Mouse (Mus musculus) hindbrain, embryonic 14.5 days (tissue): ENCODE data around the gene Pdpn. TPM values are rescaled to one million over a fixed set of nuclear protein-coding genes. Genes with fewer than 3 reads are reported as not detected.
"Not testable (repeated sequence)": the region's sequence is repeated elsewhere in the genome, so short reads cannot be mapped to it uniquely, and the experiment has no call there.

Experiments used
- ATAC-seq: fragments of 200-750 bp; cut with Nextera tagmentation; 2 replicates; pipeline ENCODE4 v1.8.0; 2017; ENCODE audit warnings: moderate number of reproducible peaks, mild to moderate bottlenecking, moderate TSS enrichment, moderate library complexity; ENCODE audit not compliant: low FRiP score
- DNase-seq: peaks from one replicate; pipeline ENCODE4 v3.0.0-alpha.2; 2015; ENCODE audit warnings: low spot score
- H3K27ac ChIP-seq: fragments of 300-500 bp; sonication (generic); 2 replicates; pipeline ENCODE4 v1.5.1; 2014; ENCODE audit warnings: mild to moderate bottlenecking, moderate library complexity
- H3K27me3 ChIP-seq: fragments of 300-500 bp; sonication (generic); 2 replicates; pipeline ENCODE4 v1.6.1; 2014; ENCODE audit warnings: mild to moderate bottlenecking, low read length, mixed read lengths; ENCODE audit not compliant: control insufficient read depth, insufficient read depth
- H3K36me3 ChIP-seq: fragments of 300-500 bp; sonication (generic); replicated peaks from 2 replicates; pipeline ENCODE4 v1.6.1; 2014; ENCODE audit not compliant: control insufficient read depth, insufficient read depth
- H3K4me1 ChIP-seq: fragments of 300-500 bp; sonication (generic); replicated peaks from 2 replicates; pipeline ENCODE4 v1.6.1; 2014; ENCODE audit warnings: antibody characterized with exemption, low read length, mixed read lengths; ENCODE audit not compliant: control insufficient read depth, insufficient read depth
- H3K4me2 ChIP-seq: fragments of 300-500 bp; sonication (generic); replicated peaks from 2 replicates; pipeline ENCODE4 v1.6.1; 2014; ENCODE audit warnings: mild to moderate bottlenecking, moderate library complexity
- H3K4me3 ChIP-seq: fragments of 300-500 bp; sonication (generic); replicated peaks from 2 replicates; pipeline ENCODE4 v1.5.1; 2014; ENCODE audit warnings: mild to moderate bottlenecking, low read length
- H3K9ac ChIP-seq: fragments of 300-500 bp; sonication (generic); 2 replicates; pipeline ENCODE4 v1.6.1; 2014
- H3K9me3 ChIP-seq: fragments of 300-500 bp; sonication (generic); 2 replicates; pipeline ENCODE4 v1.6.1; 2016; ENCODE audit warnings: low read length; ENCODE audit not compliant: control insufficient read depth
- WGBS: fragments of 180-500 bp; shearing (Covaris S2); extraction: QIAGEN DNeasy Blood & Tissue Kit; methylation state at CpG from one replicate; pipeline ENCODE4 v1.1.7; 2014; 5-methylcytosine and 5-hydroxymethylcytosine counted together
- polyA plus RNA-seq: library from polyadenylated mRNA; unstranded; fragments of >200 nt; fragmentation: Nextera tagmentation; extraction: Ambion mirVana; gene quantifications from 2 replicates; pipeline ENCODE4 v1.2.1, GENCODE M21; 2014

The Pdpn gene
- polyA plus RNA-seq, result 56.6 and 59.6 TPM in 2 replicates

GRCm38 (mm10) chr4:143299325-143300070 lies at the start of gene Pdpn:
Pdpn (minus strand) TSS chr4:143299564.
- peak; percentile 56 for DNase-seq
- peaks cover 16% of the 10 kb centered on the region; the same call in 1 of the 2 replicates for H3K4me1 ChIP-seq
- ATAC-seq, result peak; percentile 58; the same call in 1 of the 2 replicates
- H3K9ac ChIP-seq, result peak within 1 kb of the TSS; percentile 54
- H3K4me2 ChIP-seq, result peak within 1 kb of the TSS; percentile 58
- peaks cover 11% of the 10 kb centered on the region; the same call in 1 of the 2 replicates for H3K27me3 ChIP-seq
- 1% methylated on average over 31 of the region's 31 CpGs for WGBS
- no peaks in the 10 kb centered on the region for H3K9me3 ChIP-seq
- H3K4me3 ChIP-seq, result peak within 1 kb of the TSS; percentile 34
- no peaks in the 10 kb centered on the region for H3K36me3 ChIP-seq
- peak within 1 kb of the TSS; percentile 70 for H3K27ac ChIP-seq

GRCm38 (mm10) chr4:143348678-143349077 lies 49.3 kb upstream of the Pdpn start:
- H3K4me2 ChIP-seq, result no peak overlapping the region
- 28% methylated on average over 5 of the region's 5 CpGs for WGBS
- peaks cover 52% of the 10 kb centered on the region for H3K27me3 ChIP-seq
- H3K36me3 ChIP-seq, result no peaks in the 10 kb centered on the region
- H3K4me3 ChIP-seq, result no peak overlapping the region
- no peak for ATAC-seq
- H3K9me3 ChIP-seq, result no peaks in the 10 kb centered on the region
- H3K4me1 ChIP-seq, result peaks cover 9% of the 10 kb centered on the region; the same call in 1 of the 2 replicates
- no peak overlapping the region for H3K27ac ChIP-seq
- H3K9ac ChIP-seq, result no peak overlapping the region
- DNase-seq, result no peak

GRCm38 (mm10) chr4:143345491-143345890 lies 46.1 kb upstream of the Pdpn start:
- not testable (repeated sequence) for H3K4me2 ChIP-seq, H3K4me1 ChIP-seq, H3K9ac ChIP-seq, DNase-seq, H3K4me3 ChIP-seq, H3K9me3 ChIP-seq, ATAC-seq, H3K27ac ChIP-seq, H3K36me3 ChIP-seq
- WGBS, result 93% methylated on average over 5 of the region's 5 CpGs
- peaks cover 31% of the 10 kb centered on the region for H3K27me3 ChIP-seq

GRCm38 (mm10) chr4:143341470-143341869 lies 42.1 kb upstream of the Pdpn start:
- H3K4me2 ChIP-seq, result no peak overlapping the region
- no peaks in the 10 kb centered on the region for H3K9me3 ChIP-seq
- H3K27ac ChIP-seq, result no peak overlapping the region
- ATAC-seq, result no peak
- H3K36me3 ChIP-seq, result no peaks in the 10 kb centered on the region
- H3K4me3 ChIP-seq, result no peak overlapping the region
- H3K4me1 ChIP-seq, result no peaks in the 10 kb centered on the region
- no peak overlapping the region for H3K9ac ChIP-seq
- no peak for DNase-seq
- H3K27me3 ChIP-seq, result no peaks in the 10 kb centered on the region
- WGBS, result 79% methylated on average over 7 of the region's 7 CpGs

GRCm38 (mm10) chr4:143339808-143340207 lies 40.4 kb upstream of the Pdpn start:
- WGBS, result 74% methylated on average over 13 of the region's 13 CpGs
- Histone ChIP-seq H3K27ac (no peak overlapping the region), H3K9ac (no peak overlapping the region), H3K4me3 (no peak overlapping the region), H3K4me1 (no peaks in the 10 kb centered on the region), H3K4me2 (no peak overlapping the region), H3K9me3 (no peaks in the 10 kb centered on the region), H3K27me3 (no peaks in the 10 kb centered on the region), H3K36me3 (no peaks in the 10 kb centered on the region)
- ATAC-seq (no peak), DNase-seq (no peak)

GRCm38 (mm10) chr4:143336096-143336495 lies 36.7 kb upstream of the Pdpn start:
- no peak overlapping the region for H3K27ac ChIP-seq
- no peak overlapping the region for H3K9ac ChIP-seq
- H3K27me3 ChIP-seq, result no peaks in the 10 kb centered on the region
- H3K36me3 ChIP-seq, result no peaks in the 10 kb centered on the region
- no peak for DNase-seq
- H3K9me3 ChIP-seq, result no peaks in the 10 kb centered on the region
- ATAC-seq, result no peak
- H3K4me1 ChIP-seq, result no peaks in the 10 kb centered on the region
- H3K4me3 ChIP-seq, result no peak overlapping the region
- no peak overlapping the region for H3K4me2 ChIP-seq
- 53% methylated on average over 2 of the region's 2 CpGs for WGBS

- Histone ChIP-seq H3K4me3 (no peak overlapping the region), H3K9ac (no peak overlapping the region), H3K36me3 (no peaks in the 10 kb centered on the region), H3K4me2 (no peak overlapping the region), H3K4me1 (no peaks in the 10 kb centered on the region; the same call in 1 of the 2 replicates), H3K27ac (no peak overlapping the region), H3K27me3 (no peaks in the 10 kb centered on the region), H3K9me3 (no peaks in the 10 kb centered on the region)
- 92% methylated on average over 17 of the region's 17 CpGs for WGBS
- ATAC-seq (no peak), DNase-seq (no peak)
Observed at GRCm38 (mm10) chr4:143334995-143335394, 35.6 kb upstream of the Pdpn start.

- Histone ChIP-seq H3K4me2 (no peak overlapping the region), H3K9ac (no peak overlapping the region), H3K4me3 (no peak overlapping the region), H3K27ac (no peak overlapping the region), H3K9me3 (no peaks in the 10 kb centered on the region), H3K27me3 (no peaks in the 10 kb centered on the region), H3K4me1 (no peaks in the 10 kb centered on the region; the same call in 1 of the 2 replicates), H3K36me3 (no peaks in the 10 kb centered on the region)
- DNase-seq (no peak), ATAC-seq (no peak)
- WGBS, result 54% methylated on average over 5 of the region's 5 CpGs
Observed at GRCm38 (mm10) chr4:143334145-143334544, 34.8 kb upstream of the Pdpn start.

GRCm38 (mm10) chr4:143331787-143332186 lies 32.4 kb upstream of the Pdpn start:
- Histone ChIP-seq H3K9ac (no peak overlapping the region), H3K4me3 (no peak overlapping the region), H3K4me2 (no peak overlapping the region), H3K4me1 (no peaks in the 10 kb centered on the region; the same call in 1 of the 2 replicates), H3K27me3 (no peaks in the 10 kb centered on the region), H3K9me3 (no peaks in the 10 kb centered on the region), H3K27ac (no peak overlapping the region), H3K36me3 (no peaks in the 10 kb centered on the region)
- ATAC-seq (no peak), DNase-seq (no peak)
- WGBS, result 85% methylated on average over 1 of the region's 1 CpGs
